Mouse (Mus musculus): ENCODE data around the gene Tusc2. TPM values are rescaled to one million over a fixed set of nuclear protein-coding genes. Genes with fewer than 3 reads are reported as not detected.

Gene Tusc2
- polyA plus RNA-seq, 1 experiment from 2014 or later, result 87.1 TPM

- Histone ChIP-seq H3K36me3 (peaks cover 42% of the 10 kb centered on the region), H3K4me1 (replicated peaks) (peaks cover 92% of the 10 kb centered on the region), H3K27ac (peak overlapping the region; percentile 99), H3K27me3 (ENCODE audit: insufficient read depth, poor library complexity, severe bottlenecking) (peaks cover 10% of the 10 kb centered on the region; the same call in 1 of the 2 replicates), H3K4me3 (peak overlapping the region; percentile 53), H3K9me3 (no peaks in the 10 kb centered on the region)
- DNase-seq (ENCODE audit: low spot score), result peak; percentile 99
- WGBS, result 2% methylated on average over 46 of the region's 48 CpGs
Observed at GRCm38 (mm10) chr9:107612191-107612944, 49.3 kb downstream of the Tusc2 start.

- DNase-seq (ENCODE audit: low spot score), result no peak
- 14% methylated on average over 12 of the region's 12 CpGs for WGBS
- H3K36me3 ChIP-seq, result peaks cover 49% of the 10 kb centered on the region
- H3K4me1 ChIP-seq (replicated peaks), result peaks cover 85% of the 10 kb centered on the region
- no peaks in the 10 kb centered on the region for H3K9me3 ChIP-seq
- H3K27me3 ChIP-seq (ENCODE audit: insufficient read depth, poor library complexity, severe bottlenecking), result peaks cover 6% of the 10 kb centered on the region; the same call in 1 of the 2 replicates
- H3K4me3 ChIP-seq, result peak overlapping the region; percentile 53
- H3K27ac ChIP-seq, result peak overlapping the region; percentile 99
Observed at GRCm38 (mm10) chr9:107612945-107613569, 50.0 kb downstream of the Tusc2 start.

- H3K4me1 ChIP-seq (replicated peaks), result peaks cover 71% of the 10 kb centered on the region
- H3K36me3 ChIP-seq, result peaks cover 68% of the 10 kb centered on the region
- peak overlapping the region; percentile 9; the same call in 1 of the 2 replicates for H3K4me3 ChIP-seq
- H3K9me3 ChIP-seq, result no peaks in the 10 kb centered on the region
- H3K27me3 ChIP-seq (ENCODE audit: insufficient read depth, poor library complexity, severe bottlenecking), result no peaks in the 10 kb centered on the region
- WGBS, result 49% methylated on average over 4 of the region's 4 CpGs
- DNase-seq (ENCODE audit: low spot score), result peak; percentile 60
- peak overlapping the region; percentile 85 for H3K27ac ChIP-seq
Observed at GRCm38 (mm10) chr9:107615035-107615434, 52.0 kb downstream of the Tusc2 start.

Other genes with a start within 250 kb of the Tusc2 start
- gene Hemk1, start 224.9 kb upstream of the Tusc2 start, polyA plus RNA-seq (2016; fragmentation: Nextera tagmentation; extraction: Ambion mirVana), result 12.1 and 13.4 TPM in 2 replicates
- gene 6430571L13Rik, start 222.7 kb upstream of the Tusc2 start, polyA plus RNA-seq (2016; fragmentation: Nextera tagmentation; extraction: Ambion mirVana), result 1.4 and 2.6 TPM in 2 replicates
- gene Cacna2d2, start 163.6 kb upstream of the Tusc2 start, polyA plus RNA-seq (2016; fragmentation: Nextera tagmentation; extraction: Ambion mirVana), result 0.87 and 2.9 TPM in 2 replicates
- 36.5 and 44.8 TPM in 2 replicates for gene Tmem115, start 29.3 kb upstream of the Tusc2 start, polyA plus RNA-seq (2016; fragmentation: Nextera tagmentation; extraction: Ambion mirVana)
- gene Cyb561d2, start 21.1 kb upstream of the Tusc2 start, polyA plus RNA-seq (2016; fragmentation: Nextera tagmentation; extraction: Ambion mirVana), result 25.1 and 25.9 TPM in 2 replicates
- gene Nprl2, start 21.0 kb upstream of the Tusc2 start, polyA plus RNA-seq (2016; fragmentation: Nextera tagmentation; extraction: Ambion mirVana), result 39.2 and 45.7 TPM in 2 replicates
- gene Zmynd10, start 16.0 kb upstream of the Tusc2 start, polyA plus RNA-seq (2016; fragmentation: Nextera tagmentation; extraction: Ambion mirVana), result 2.6 and 4.7 TPM in 2 replicates
- 46.4 and 48.3 TPM in 2 replicates for gene Rassf1, start 11.7 kb upstream of the Tusc2 start, polyA plus RNA-seq (2016; fragmentation: Nextera tagmentation; extraction: Ambion mirVana)
- gene Hyal2, start 4.7 kb downstream of the Tusc2 start, polyA plus RNA-seq (2016; fragmentation: Nextera tagmentation; extraction: Ambion mirVana), result 134 and 135 TPM in 2 replicates
- gene Hyal1, start 13.7 kb downstream of the Tusc2 start, polyA plus RNA-seq (2016; fragmentation: Nextera tagmentation; extraction: Ambion mirVana), result 6.6 and 8.4 TPM in 2 replicates
- gene Naa80, start 15.6 kb downstream of the Tusc2 start, polyA plus RNA-seq (2016; fragmentation: Nextera tagmentation; extraction: Ambion mirVana), result 19.2 and 20.8 TPM in 2 replicates
- gene Hyal3, start 17.6 kb downstream of the Tusc2 start, polyA plus RNA-seq (2016; fragmentation: Nextera tagmentation; extraction: Ambion mirVana), result 0.41 and 0.77 TPM in 2 replicates
- gene Ifrd2, start 24.4 kb downstream of the Tusc2 start, polyA plus RNA-seq (2016; fragmentation: Nextera tagmentation; extraction: Ambion mirVana), result 41.1 and 54.1 TPM in 2 replicates
- gene Sema3b, start 46.0 kb downstream of the Tusc2 start, polyA plus RNA-seq (2016; fragmentation: Nextera tagmentation; extraction: Ambion mirVana), result 3.9 and 5.2 TPM in 2 replicates
- 554 and 640 TPM in 2 replicates for gene Gnai2, start 72.1 kb downstream of the Tusc2 start, polyA plus RNA-seq (2016; fragmentation: Nextera tagmentation; extraction: Ambion mirVana)
- gene Slc38a3, start 106.3 kb downstream of the Tusc2 start, polyA plus RNA-seq (2016; fragmentation: Nextera tagmentation; extraction: Ambion mirVana), result 6.4 and 7.2 TPM in 2 replicates
- 2.6 and 3.1 TPM in 2 replicates for gene Gnat1, start 116.5 kb downstream of the Tusc2 start, polyA plus RNA-seq (2016; fragmentation: Nextera tagmentation; extraction: Ambion mirVana)
- 14.5 and 16.4 TPM in 2 replicates for gene Sema3f, start 147.2 kb downstream of the Tusc2 start, polyA plus RNA-seq (2016; fragmentation: Nextera tagmentation; extraction: Ambion mirVana)
- gene Rbm5, start 207.7 kb downstream of the Tusc2 start, polyA plus RNA-seq (2016; fragmentation: Nextera tagmentation; extraction: Ambion mirVana), result 196 and 204 TPM in 2 replicates